Comparison of ENCODE assay signal across 8 mouse cellular contexts in genomic region chr7:115218596-115219180, GRCm38 (mm10).
DNase-seq lines count a peak whose midpoint lies in the region; ATAC-seq lines count a peak whose summit lies in the region.

No protein-coding gene starts in this region.

- DNase-seq in gastrocnemius, postnatal 25 days: peak; percentile 8
- DNase-seq in gastrocnemius, postnatal 36 days: no peak
- DNase-seq in MEL-GATA-1-ER (ENCODE audit: extremely low read depth, low read depth): peak; percentile 29
- peak; percentile 45 for DNase-seq in midbrain, embryonic 10.5 days (ENCODE audit: low spot score)
- DNase-seq in left cerebral cortex, adult 8-10 months (ENCODE audit: low spot score in 2 of 2): no peak
- no peak for DNase-seq in Muller cell, postnatal 12 days (ENCODE audit: inconsistent ontology term)

- H3K4me3 ChIP-seq in heart, embryonic 13.5 days: no peak overlapping the region
- H3K4me3 ChIP-seq in midbrain, embryonic 10.5 days: no peak overlapping the region

- peak overlapping the region; percentile 1; the same call in 1 of the 2 replicates for H3K27ac ChIP-seq in heart, embryonic 13.5 days (replicated peaks)
- peak overlapping the region; percentile 61 for H3K27ac ChIP-seq in midbrain, embryonic 10.5 days (replicated peaks)

- H3K4me1 ChIP-seq in heart, embryonic 13.5 days: peaks cover 28% of the 10 kb centered on the region
- H3K4me1 ChIP-seq in midbrain, embryonic 10.5 days: peaks cover 35% of the 10 kb centered on the region

- 24% methylated on average over 13 of the region's 13 CpGs for WGBS in heart, embryonic 13.5 days
- 37% methylated on average over 13 of the region's 13 CpGs for WGBS in midbrain, embryonic 10.5 days

- intact Hi-C loops in gastrocnemius, postnatal 36 days (cut with DNase I): loop anchor here (5.0 to 10.0 kb wide), 3 partner anchors 294 to 819 kb away; partner anchors contain the start of genes 1110004F10Rik and Sox6

- H3K4me2 ChIP-seq in heart, embryonic 13.5 days: peak overlapping the region; percentile 47

- no peaks in the 10 kb centered on the region for H3K27me3 ChIP-seq in heart, embryonic 13.5 days (replicated peaks)
- peaks cover 19% of the 10 kb centered on the region for H3K27me3 ChIP-seq in midbrain, embryonic 10.5 days (ENCODE audit: low read depth, poor library complexity, severe bottlenecking)

- H3K36me3 ChIP-seq in heart, embryonic 13.5 days: no peaks in the 10 kb centered on the region
- no peaks in the 10 kb centered on the region for H3K36me3 ChIP-seq in midbrain, embryonic 10.5 days

- peak overlapping the region; percentile 60 for H3K9ac ChIP-seq in heart, embryonic 13.5 days

- H3K9me3 ChIP-seq in heart, embryonic 13.5 days: no peaks in the 10 kb centered on the region
- H3K9me3 ChIP-seq in midbrain, embryonic 10.5 days (replicated peaks): no peaks in the 10 kb centered on the region

- ATAC-seq in heart, embryonic 13.5 days (ENCODE audit: extremely low read depth, insufficient number of reproducible peaks, low FRiP score, low TSS enrichment): no peak
- ATAC-seq in erythroid progenitor cell, adult 5-6 weeks (replicated peaks; ENCODE audit: low FRiP score, poor library complexity, severe bottlenecking): no peak

Comparison
In these comparisons a context has a peak if more than half of its experiments do, and no peak if none do; other contexts are left out.
1. DNase-seq: peak in gastrocnemius, postnatal 25 days (single experiment), MEL-GATA-1-ER (single experiment) and midbrain, embryonic 10.5 days (single experiment); none in gastrocnemius, postnatal 36 days (0 of 2), left cerebral cortex, adult 8-10 months (0 of 2) and Muller cell, postnatal 12 days (single experiment).